Mouse (Mus musculus): ENCODE measurements at regions not wholly inside any gene's neighbourhood (a gene's known extent, or its start where the extent isn't known, plus 50 kb on each side); places are given as distances from the start of the nearest gene placed in this dataset.

DNA sequence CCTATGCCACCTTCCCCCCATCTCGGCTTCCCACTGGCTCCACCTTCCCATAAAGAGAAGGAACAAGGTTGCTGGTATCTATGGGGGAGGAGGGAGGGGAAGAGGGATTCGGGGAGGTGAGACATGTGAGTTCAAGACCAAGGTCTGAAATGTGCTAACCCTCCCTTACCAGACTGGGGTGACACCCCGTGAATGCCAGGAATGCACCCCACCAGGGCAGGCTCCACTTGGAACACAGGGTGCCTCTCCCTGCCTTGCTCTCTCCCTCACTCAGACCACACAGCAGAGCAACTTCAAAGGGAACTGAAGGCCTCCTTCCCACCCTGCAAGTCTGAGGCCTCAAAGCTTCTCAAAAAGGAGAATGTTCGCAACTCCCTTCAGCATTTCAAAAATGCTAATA is 230.5 kb upstream of the Rgma start:
- Histone ChIP-seq H3ac (ENCODE audit: control insufficient read depth, insufficient read length, low read depth) (no peak overlapping the region), H3K79me2 (ENCODE audit: control insufficient read depth, insufficient read depth) (no peaks in the 10 kb centered on the region), H3K27me3 (ENCODE audit: control insufficient read depth, insufficient read depth, insufficient read length) (no peaks in the 10 kb centered on the region), H3K79me3 (ENCODE audit: low read depth) (no peaks in the 10 kb centered on the region), H3K36me3 (ENCODE audit: control insufficient read depth, insufficient read depth) (no peaks in the 10 kb centered on the region), H3K4me3 (ENCODE audit: insufficient read depth, poor library complexity, severe bottlenecking) (no peak overlapping the region)
- no peak for TF ChIP-seq CEBPB (IDR thresholded peaks at IDR 0.05; ENCODE audit: low read depth)
- TF ChIP-seq MYOG (IDR thresholded peaks at IDR 0.05; ENCODE audit: control insufficient read depth, extremely low read depth, insufficient read length) = no peak
- TF ChIP-seq MYOD1 (IDR thresholded peaks at IDR 0.05; ENCODE audit: control insufficient read depth, insufficient read length, low read depth) = no peak

- Histone ChIP-seq H3K27me3 (ENCODE audit: control insufficient read depth, insufficient read depth, insufficient read length) (no peaks in the 10 kb centered on the region), H3K36me3 (ENCODE audit: control insufficient read depth, insufficient read depth) (no peaks in the 10 kb centered on the region), H3K79me3 (ENCODE audit: low read depth) (no peaks in the 10 kb centered on the region), H3K4me3 (ENCODE audit: insufficient read depth, poor library complexity, severe bottlenecking) (no peak overlapping the region), H3K79me2 (ENCODE audit: control insufficient read depth, insufficient read depth) (no peaks in the 10 kb centered on the region), H3ac (ENCODE audit: control insufficient read depth, insufficient read length, low read depth) (no peak overlapping the region)
- TF ChIP-seq MYOG (IDR thresholded peaks at IDR 0.05; ENCODE audit: control insufficient read depth, extremely low read depth, insufficient read length) (no peak), FOSL1 (IDR thresholded peaks at IDR 0.05; ENCODE audit: insufficient read depth, low read length, poor library complexity, severe bottlenecking) (no peak), MAX (IDR thresholded peaks at IDR 0.05) (no peak), CEBPB (IDR thresholded peaks at IDR 0.05; ENCODE audit: low read depth) (no peak), MYOD1 (IDR thresholded peaks at IDR 0.05; ENCODE audit: control insufficient read depth, insufficient read length, low read depth) (no peak), CTCF (IDR thresholded peaks at IDR 0.05; ENCODE audit: control insufficient read depth, insufficient read depth, insufficient read length) (no peak), USF1 (IDR thresholded peaks at IDR 0.05; ENCODE audit: low read depth) (no peak)
Observed at GRCm38 (mm10) chr7:73147251-73147650, 228.1 kb upstream of the Rgma start.

- no peaks in the 10 kb centered on the region for H3K79me3 ChIP-seq (ENCODE audit: low read depth)
- no peak for TF ChIP-seq FOSL1 (IDR thresholded peaks at IDR 0.05; ENCODE audit: insufficient read depth, low read length, poor library complexity, severe bottlenecking)
- TF ChIP-seq MYOG (IDR thresholded peaks at IDR 0.05; ENCODE audit: control insufficient read depth, extremely low read depth, insufficient read length) = no peak
- H3K4me3 ChIP-seq (ENCODE audit: insufficient read depth, poor library complexity, severe bottlenecking) = no peak overlapping the region
- H3K36me3 ChIP-seq (ENCODE audit: control insufficient read depth, insufficient read depth) = no peaks in the 10 kb centered on the region
- H3K27me3 ChIP-seq (ENCODE audit: control insufficient read depth, insufficient read depth, insufficient read length) = no peaks in the 10 kb centered on the region
- H3ac ChIP-seq (ENCODE audit: control insufficient read depth, insufficient read length, low read depth) = no peak overlapping the region
- H3K79me2 ChIP-seq (ENCODE audit: control insufficient read depth, insufficient read depth) = no peaks in the 10 kb centered on the region
Observed at GRCm38 (mm10) chr7:73150436-73150835, 224.9 kb upstream of the Rgma start.

GRCm38 (mm10) chr7:73151586-73152467 is 223.5 kb upstream of the Rgma start:
- Histone ChIP-seq H3K79me2 (ENCODE audit: control insufficient read depth, insufficient read depth) (no peaks in the 10 kb centered on the region), H3K4me3 (ENCODE audit: insufficient read depth, poor library complexity, severe bottlenecking) (no peak overlapping the region), H3ac (ENCODE audit: control insufficient read depth, insufficient read length, low read depth) (no peak overlapping the region), H3K79me3 (ENCODE audit: low read depth) (no peaks in the 10 kb centered on the region), H3K27me3 (ENCODE audit: control insufficient read depth, insufficient read depth, insufficient read length) (no peaks in the 10 kb centered on the region), H3K36me3 (ENCODE audit: control insufficient read depth, insufficient read depth) (no peaks in the 10 kb centered on the region)
- no peak for TF ChIP-seq MAX (IDR thresholded peaks at IDR 0.05)
- TF ChIP-seq FOSL1 (IDR thresholded peaks at IDR 0.05; ENCODE audit: insufficient read depth, low read length, poor library complexity, severe bottlenecking) = no peak
- TF ChIP-seq CTCF (IDR thresholded peaks at IDR 0.05; ENCODE audit: control insufficient read depth, insufficient read depth, insufficient read length) = no peak
- no peak for TF ChIP-seq MYOG (IDR thresholded peaks at IDR 0.05; ENCODE audit: control insufficient read depth, extremely low read depth, insufficient read length)
- no peak for TF ChIP-seq USF1 (IDR thresholded peaks at IDR 0.05; ENCODE audit: low read depth)
- no peak for TF ChIP-seq CEBPB (IDR thresholded peaks at IDR 0.05; ENCODE audit: low read depth)
- TF ChIP-seq MYOD1 (IDR thresholded peaks at IDR 0.05; ENCODE audit: control insufficient read depth, insufficient read length, low read depth) = no peak

DNA sequence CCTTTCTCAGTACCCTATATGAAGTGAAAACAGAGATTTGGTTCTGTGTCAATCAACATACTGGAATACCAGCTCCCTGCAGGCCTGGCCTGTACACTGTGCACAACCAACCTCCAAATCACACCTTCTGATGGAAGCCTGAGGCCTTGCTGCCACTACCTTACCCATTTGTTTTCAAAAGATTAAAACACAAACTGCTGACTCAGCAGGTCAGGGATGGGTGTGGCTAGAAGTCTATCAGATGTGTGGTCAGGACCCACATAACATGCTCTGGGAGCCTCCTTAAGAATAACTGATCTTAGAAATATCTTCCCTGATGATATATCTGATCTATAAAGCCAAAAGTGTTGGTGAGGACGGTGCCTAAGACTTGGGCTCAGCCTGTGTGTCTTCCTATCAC is 221.6 kb upstream of the Rgma start:
- H3K79me2 ChIP-seq (ENCODE audit: control insufficient read depth, insufficient read depth) = no peaks in the 10 kb centered on the region
- no peak for TF ChIP-seq USF1 (IDR thresholded peaks at IDR 0.05; ENCODE audit: low read depth)
- no peak for TF ChIP-seq CEBPB (IDR thresholded peaks at IDR 0.05; ENCODE audit: low read depth)
- TF ChIP-seq CTCF (IDR thresholded peaks at IDR 0.05; ENCODE audit: control insufficient read depth, insufficient read depth, insufficient read length) = no peak
- TF ChIP-seq MAX (IDR thresholded peaks at IDR 0.05) = no peak
- TF ChIP-seq FOSL1 (IDR thresholded peaks at IDR 0.05; ENCODE audit: insufficient read depth, low read length, poor library complexity, severe bottlenecking) = no peak
- no peak for TF ChIP-seq MYOG (IDR thresholded peaks at IDR 0.05; ENCODE audit: control insufficient read depth, extremely low read depth, insufficient read length)
- no peak for TF ChIP-seq MYOD1 (IDR thresholded peaks at IDR 0.05; ENCODE audit: control insufficient read depth, insufficient read length, low read depth)
- H3K27me3 ChIP-seq (ENCODE audit: control insufficient read depth, insufficient read depth, insufficient read length) = no peaks in the 10 kb centered on the region
- no peak overlapping the region for H3ac ChIP-seq (ENCODE audit: control insufficient read depth, insufficient read length, low read depth)
- H3K36me3 ChIP-seq (ENCODE audit: control insufficient read depth, insufficient read depth) = no peaks in the 10 kb centered on the region
- no peaks in the 10 kb centered on the region for H3K79me3 ChIP-seq (ENCODE audit: low read depth)
- H3K4me3 ChIP-seq (ENCODE audit: insufficient read depth, poor library complexity, severe bottlenecking) = no peak overlapping the region

DNA sequence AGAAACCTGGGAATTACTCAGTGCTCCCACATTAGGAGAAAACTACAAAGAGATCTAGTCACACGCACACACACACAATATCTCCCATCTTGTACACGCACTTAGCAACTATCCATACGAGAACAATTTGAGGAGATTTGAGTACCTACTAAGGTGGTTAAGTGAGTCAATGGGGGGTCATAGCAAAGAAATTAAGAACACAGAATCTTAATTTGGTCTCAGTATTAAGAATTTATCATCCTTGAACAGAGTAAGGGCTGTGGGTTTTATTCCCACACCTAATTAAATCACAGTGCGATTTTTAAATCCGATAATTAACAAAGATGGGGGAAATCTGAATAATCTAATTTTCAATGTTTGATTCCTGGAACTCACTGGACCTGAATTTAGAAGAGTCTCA is 216.5 kb upstream of the Rgma start:
- H3K36me3 ChIP-seq (ENCODE audit: control insufficient read depth, insufficient read depth) = no peaks in the 10 kb centered on the region
- TF ChIP-seq USF1 (IDR thresholded peaks at IDR 0.05; ENCODE audit: low read depth) (no peak), MYOG (IDR thresholded peaks at IDR 0.05; ENCODE audit: control insufficient read depth, extremely low read depth, insufficient read length) (no peak), CTCF (IDR thresholded peaks at IDR 0.05; ENCODE audit: control insufficient read depth, insufficient read depth, insufficient read length) (no peak), MAX (IDR thresholded peaks at IDR 0.05) (no peak), CEBPB (IDR thresholded peaks at IDR 0.05; ENCODE audit: low read depth) (no peak), FOSL1 (IDR thresholded peaks at IDR 0.05; ENCODE audit: insufficient read depth, low read length, poor library complexity, severe bottlenecking) (no peak), MYOD1 (IDR thresholded peaks at IDR 0.05; ENCODE audit: control insufficient read depth, insufficient read length, low read depth) (no peak)
- H3K79me3 ChIP-seq (ENCODE audit: low read depth) = no peaks in the 10 kb centered on the region
- H3ac ChIP-seq (ENCODE audit: control insufficient read depth, insufficient read length, low read depth) = no peak overlapping the region
- no peaks in the 10 kb centered on the region for H3K27me3 ChIP-seq (ENCODE audit: control insufficient read depth, insufficient read depth, insufficient read length)
- no peak overlapping the region for H3K4me3 ChIP-seq (ENCODE audit: insufficient read depth, poor library complexity, severe bottlenecking)
- H3K79me2 ChIP-seq (ENCODE audit: control insufficient read depth, insufficient read depth) = no peaks in the 10 kb centered on the region
